Mouse (Mus musculus) liver, adult 2 months (tissue): ENCODE measurements around the gene Ttc7. TPM values are rescaled to one million over a fixed set of nuclear protein-coding genes. Genes with fewer than 3 reads are reported as not detected.

Experiments used
- DNase-seq: peaks from one replicate; pipeline ENCODE4 v3.0.0-alpha.2; 2011; ENCODE audit warnings: low read depth, low spot score; ENCODE audit errors: extremely low read depth
- H3K27ac ChIP-seq: fragments of 200-500 bp; replicated peaks from 2 replicates; pipeline ENCODE4 v1.5.1; 2012; ENCODE audit warnings: low read depth, mild to moderate bottlenecking, control low read depth, inconsistent platforms, low read length; ENCODE audit not compliant: insufficient read depth
- H3K27me3 ChIP-seq: fragments of 200-500 bp; 2 replicates; pipeline ENCODE4 v1.6.1; 2012; ENCODE audit warnings: mild to moderate bottlenecking, moderate library complexity, low read length, inconsistent platforms; ENCODE audit not compliant: control insufficient read depth, insufficient read depth
- H3K36me3 ChIP-seq: fragments of 200-500 bp; 2 replicates; pipeline ENCODE4 v1.6.1; 2012; ENCODE audit warnings: low read length, inconsistent platforms; ENCODE audit not compliant: control insufficient read depth, insufficient read depth
- H3K4me1 ChIP-seq: fragments of 200-500 bp; 2 replicates; pipeline ENCODE4 v1.6.1; 2011; ENCODE audit warnings: low read length; ENCODE audit not compliant: control insufficient read depth, insufficient read depth
- H3K4me3 ChIP-seq: fragments of 200-500 bp; 2 replicates; pipeline ENCODE4 v1.5.1; 2011; ENCODE audit warnings: low read depth, mild to moderate bottlenecking, control low read depth, low read length, moderate library complexity; ENCODE audit not compliant: insufficient read depth
- H3K79me2 ChIP-seq: fragments of 200-500 bp; 2 replicates; pipeline ENCODE4 v1.6.1; 2012; ENCODE audit warnings: inconsistent platforms, mild to moderate bottlenecking, low read length, moderate library complexity; ENCODE audit not compliant: control insufficient read depth, insufficient read depth
- H3K9ac ChIP-seq: fragments of 200-500 bp; 2 replicates; pipeline ENCODE4 v1.6.1; 2012; ENCODE audit warnings: low read depth, mild to moderate bottlenecking, control low read depth, inconsistent platforms, low read length
- CTCF ChIP-seq: fragments of 200-500 bp; IDR thresholded peaks from 2 replicates; pipeline ENCODE4 v1.5.1; 2011; ENCODE audit warnings: low read depth, low read length, control low read depth
- POLR2A ChIP-seq: fragments of 200-500 bp; IDR thresholded peaks from 2 replicates; pipeline ENCODE4 v1.6.1; 2011; ENCODE audit warnings: low read length, control low read depth; ENCODE audit not compliant: insufficient read depth; ENCODE audit errors: extremely low read depth
- WGBS: fragments of 180-500 bp; shearing (Covaris S2); methylation state at CpG from one replicate; pipeline ENCODE4 v1.1.7; 2018; 5-methylcytosine and 5-hydroxymethylcytosine counted together
- polyA plus RNA-seq: library from polyadenylated mRNA; depleted of rRNA; stranded (reverse); fragments of >200 nt; gene quantifications from 2 replicates; pipeline ENCODE4 v1.2.3, GENCODE M21; 2012
- total RNA-seq: library from RNA; depleted of rRNA; stranded (reverse); fragments of >200 nt; gene quantifications from 2 replicates; pipeline ENCODE4 v1.2.3, GENCODE M21; 2014

Ttc7 gene
- total and polyA plus RNA-seq, 2 experiments = 19.0 to 36.5 TPM

DNA sequence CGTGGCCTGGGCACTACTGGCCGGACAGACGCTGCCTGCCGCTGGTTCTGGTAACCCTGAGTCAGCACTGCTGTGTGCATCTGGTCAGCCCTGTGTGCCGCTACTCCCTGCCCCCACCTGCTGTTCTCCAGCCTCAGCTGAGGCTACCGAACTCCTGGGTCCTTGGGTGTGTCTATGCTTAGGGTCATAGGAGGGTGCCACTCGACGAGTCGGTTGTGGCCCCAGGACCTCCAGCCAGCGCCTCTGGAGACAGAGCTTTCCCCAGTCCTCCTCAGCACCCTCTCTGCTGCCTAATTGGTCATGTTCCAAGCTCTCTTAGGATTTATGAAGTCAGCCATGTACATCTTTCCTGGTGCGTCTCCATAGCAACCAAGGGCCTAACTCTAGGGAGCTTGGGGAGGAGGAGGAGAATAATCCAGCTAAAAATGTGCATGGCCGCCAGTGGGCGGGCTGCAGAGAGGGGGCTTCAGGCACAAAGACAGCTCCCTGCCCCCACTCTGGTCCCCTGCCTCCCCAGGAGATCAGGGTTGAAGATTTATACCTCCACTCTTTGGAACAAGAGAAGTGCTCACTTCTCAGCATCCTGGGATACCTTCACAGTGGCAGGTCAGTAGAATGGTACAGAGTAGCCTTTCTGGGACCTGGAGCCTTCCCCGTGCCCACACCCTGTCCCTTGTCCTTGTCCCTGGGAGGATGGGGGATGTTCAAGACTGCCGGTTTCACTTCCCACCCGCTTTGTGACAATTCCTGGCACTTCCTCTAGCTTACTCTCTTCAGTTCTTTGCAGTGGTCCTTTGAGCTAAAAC lies 95.9 kb downstream of the Ttc7 start:
- TF ChIP-seq CTCF = no peak
- DNase-seq = peak; percentile 20
- Histone ChIP-seq H3K79me2 (no peaks in the 10 kb centered on the region), H3K9ac (no peak overlapping the region), H3K4me3 (no peak overlapping the region), H3K4me1 (peaks cover 12% of the 10 kb centered on the region), H3K27ac (no peak overlapping the region), H3K36me3 (no peaks in the 10 kb centered on the region), H3K27me3 (no peaks in the 10 kb centered on the region)
- WGBS = 81% methylated on average over 16 of the region's 16 CpGs

DNA sequence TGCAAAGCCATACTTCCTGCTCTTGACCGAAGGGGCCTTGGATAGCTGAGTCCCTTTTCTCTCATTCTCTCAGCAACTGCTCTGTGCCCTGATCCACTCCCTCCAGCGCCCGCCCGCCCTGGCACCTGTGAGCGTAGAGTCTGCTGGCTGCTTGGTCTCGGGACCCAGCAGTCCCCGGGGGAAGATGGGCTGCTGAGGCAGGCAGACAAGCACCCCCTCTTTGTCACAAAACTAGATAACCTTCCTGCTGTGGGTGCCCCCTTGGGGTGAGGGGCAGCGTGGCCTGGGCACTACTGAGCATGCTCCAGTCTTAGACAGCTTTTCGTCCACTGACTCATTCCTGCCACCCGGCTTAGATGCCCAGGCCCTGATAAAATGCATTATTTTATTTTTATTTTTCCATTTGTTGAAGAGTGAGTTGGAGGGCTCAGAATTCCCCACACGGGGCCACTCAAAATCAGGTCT lies 96.5 kb downstream of the Ttc7 start:
- no peaks in the 10 kb centered on the region for H3K36me3 ChIP-seq
- no peak overlapping the region for H3K9ac ChIP-seq
- 87% methylated on average over 11 of the region's 11 CpGs for WGBS
- H3K27me3 ChIP-seq = no peaks in the 10 kb centered on the region
- H3K79me2 ChIP-seq = no peaks in the 10 kb centered on the region
- no peak for TF ChIP-seq CTCF
- TF ChIP-seq POLR2A = no peak
- H3K27ac ChIP-seq = no peak overlapping the region
- peaks cover 12% of the 10 kb centered on the region for H3K4me1 ChIP-seq
- DNase-seq = no peak
- no peak overlapping the region for H3K4me3 ChIP-seq

DNA sequence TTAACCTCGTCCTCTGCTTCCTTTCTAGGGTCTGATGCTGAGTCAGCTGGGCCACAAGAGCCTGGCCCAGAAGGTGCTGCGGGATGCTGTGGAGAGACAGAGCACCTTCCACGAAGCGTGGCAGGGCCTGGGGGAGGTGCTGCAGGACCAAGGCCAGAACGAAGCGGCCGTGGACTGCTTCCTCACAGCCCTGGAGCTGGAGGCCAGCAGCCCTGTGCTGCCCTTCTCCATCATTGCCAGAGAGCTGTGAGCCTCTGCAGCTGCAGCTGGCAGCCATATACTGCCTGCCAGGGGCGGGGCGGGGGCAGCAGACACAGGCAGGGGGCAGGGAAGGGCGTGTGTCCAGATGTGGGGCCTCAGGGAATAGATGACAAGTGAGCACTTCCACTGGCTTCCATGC lies 97.1 kb downstream of the Ttc7 start:
- Histone ChIP-seq H3K4me1 (peaks cover 12% of the 10 kb centered on the region), H3K27ac (no peak overlapping the region), H3K79me2 (no peaks in the 10 kb centered on the region), H3K9ac (no peak overlapping the region), H3K36me3 (no peaks in the 10 kb centered on the region), H3K4me3 (no peak overlapping the region), H3K27me3 (no peaks in the 10 kb centered on the region)
- WGBS = 90% methylated on average over 9 of the region's 10 CpGs
- no peak for TF ChIP-seq CTCF
- TF ChIP-seq POLR2A = no peak
- no peak for DNase-seq

DNA sequence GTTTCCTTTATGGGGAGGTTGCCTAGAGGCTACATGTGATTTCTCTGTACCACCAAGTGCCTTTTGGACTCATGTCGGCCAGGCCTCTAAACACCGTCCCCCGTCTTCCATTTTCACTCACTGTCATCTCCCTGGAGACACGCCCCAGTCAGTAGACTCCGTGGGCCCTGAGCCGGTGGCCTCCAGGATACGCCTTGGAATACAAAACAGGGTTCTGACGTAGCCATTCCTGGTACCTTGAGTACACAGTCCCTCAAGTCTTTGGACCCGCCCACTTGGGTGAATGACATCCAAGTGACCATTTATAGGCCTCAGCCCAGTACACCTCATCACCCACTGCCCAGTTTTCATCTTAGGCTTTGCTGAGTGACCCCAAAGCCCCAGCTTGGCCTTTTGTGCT lies 98.0 kb downstream of the Ttc7 start:
- Histone ChIP-seq H3K79me2 (no peaks in the 10 kb centered on the region), H3K9ac (no peak overlapping the region), H3K4me3 (no peak overlapping the region), H3K27me3 (no peaks in the 10 kb centered on the region), H3K27ac (no peak overlapping the region), H3K36me3 (no peaks in the 10 kb centered on the region), H3K4me1 (peaks cover 12% of the 10 kb centered on the region)
- TF ChIP-seq POLR2A = no peak
- no peak for TF ChIP-seq CTCF
- WGBS = 92% methylated on average over 9 of the region's 9 CpGs
- DNase-seq = no peak

DNA sequence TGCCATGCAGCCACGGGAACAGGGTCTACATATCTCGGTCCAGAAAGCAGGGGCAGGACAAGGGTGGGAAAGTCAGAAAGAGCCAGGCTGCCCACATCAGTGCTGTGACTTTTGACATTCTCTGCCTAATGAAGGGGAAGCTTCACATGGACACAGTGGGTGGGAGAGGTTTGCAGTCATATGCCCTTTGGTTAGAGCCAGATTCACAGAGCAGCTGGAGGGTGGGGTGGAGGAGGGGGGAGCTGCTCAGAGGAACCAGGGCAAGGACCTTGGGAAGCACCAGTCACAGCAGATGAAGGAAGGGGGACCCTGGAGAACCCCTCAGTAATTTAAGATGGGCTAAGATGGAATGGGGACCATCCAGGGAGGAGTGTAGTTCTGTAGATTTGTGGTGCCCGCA lies 103.1 kb downstream of the Ttc7 start:
- Histone ChIP-seq H3K36me3 (no peaks in the 10 kb centered on the region), H3K79me2 (no peaks in the 10 kb centered on the region), H3K4me1 (no peaks in the 10 kb centered on the region), H3K27ac (no peak overlapping the region), H3K4me3 (no peak overlapping the region), H3K27me3 (no peaks in the 10 kb centered on the region), H3K9ac (no peak overlapping the region)
- WGBS = 72% methylated on average over 3 of the region's 3 CpGs
- DNase-seq = no peak
- no peak for TF ChIP-seq CTCF
- no peak for TF ChIP-seq POLR2A

DNA sequence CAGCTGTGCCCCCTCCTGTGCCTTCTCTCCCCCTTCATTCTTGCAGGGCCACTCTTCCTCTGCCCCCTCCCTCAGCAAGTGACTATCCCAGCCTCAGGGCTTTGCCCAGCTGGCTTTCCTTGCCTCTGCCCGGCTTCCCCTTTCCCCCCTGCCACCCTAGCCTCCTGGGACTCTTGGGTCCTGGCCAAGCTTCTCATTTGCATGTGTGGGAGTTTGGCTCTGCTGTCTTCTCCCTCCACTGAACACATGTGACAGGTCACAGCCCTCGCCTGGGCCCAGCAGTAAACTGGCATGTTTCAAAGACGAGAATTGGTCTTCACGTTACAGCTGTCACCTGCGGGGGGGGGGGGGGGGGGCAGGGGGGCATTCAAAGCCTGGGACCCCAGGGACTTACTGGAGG lies 104.4 kb downstream of the Ttc7 start:
- Histone ChIP-seq H3K9ac (no peak overlapping the region), H3K27ac (no peak overlapping the region), H3K4me3 (no peak overlapping the region), H3K36me3 (no peaks in the 10 kb centered on the region), H3K4me1 (no peaks in the 10 kb centered on the region), H3K79me2 (no peaks in the 10 kb centered on the region), H3K27me3 (no peaks in the 10 kb centered on the region)
- no peak for TF ChIP-seq POLR2A
- TF ChIP-seq CTCF = no peak
- DNase-seq = no peak
- WGBS = 22% methylated on average over 5 of the region's 5 CpGs
